Mouse (Mus musculus): ENCODE data around the gene Pigv.

Gene Pigv

DNA sequence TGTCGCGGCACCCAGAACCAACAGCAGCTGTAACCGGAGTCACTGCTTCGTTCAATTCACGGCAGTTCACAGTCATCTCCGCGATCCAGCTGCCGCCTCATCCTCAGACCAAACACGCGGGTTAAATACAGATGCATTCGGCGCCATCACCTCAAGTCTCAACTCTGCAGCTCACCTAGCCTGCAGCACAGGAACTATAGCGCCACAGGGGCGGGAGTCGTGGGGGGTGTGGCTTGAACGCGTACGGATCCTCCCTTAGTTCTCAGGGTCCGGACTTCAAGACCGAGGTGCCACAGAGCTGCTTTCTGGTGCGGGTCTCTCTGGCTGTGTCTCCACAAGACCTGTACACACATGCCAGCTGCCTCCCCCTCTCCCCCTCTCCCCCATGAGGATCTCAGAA, 26.8 kb downstream of the Pigv start:
- no peak for DNase-seq (ENCODE audit: low read depth, low spot score)

DNA sequence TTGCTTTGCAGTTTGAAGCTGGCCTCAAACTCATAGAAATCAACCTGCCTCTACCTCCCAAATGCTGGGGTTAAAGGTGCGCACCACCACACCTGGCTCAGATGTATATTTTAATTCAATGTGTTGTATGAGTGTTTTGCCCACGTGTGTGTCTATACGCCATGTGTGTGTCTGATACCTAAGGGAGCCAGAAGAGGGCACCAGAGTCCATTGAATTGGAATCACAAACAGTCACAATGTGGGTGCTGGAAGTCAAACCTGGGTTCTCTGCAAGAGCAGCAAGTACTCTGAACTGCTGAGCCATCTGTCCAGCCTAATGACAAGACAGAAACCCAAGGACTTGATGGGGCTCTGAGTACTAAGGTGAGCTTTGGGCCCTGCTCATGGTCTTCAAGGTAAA, 27.3 kb downstream of the Pigv start:
- DNase-seq (ENCODE audit: low read depth, low spot score), result peak; percentile 32

DNA sequence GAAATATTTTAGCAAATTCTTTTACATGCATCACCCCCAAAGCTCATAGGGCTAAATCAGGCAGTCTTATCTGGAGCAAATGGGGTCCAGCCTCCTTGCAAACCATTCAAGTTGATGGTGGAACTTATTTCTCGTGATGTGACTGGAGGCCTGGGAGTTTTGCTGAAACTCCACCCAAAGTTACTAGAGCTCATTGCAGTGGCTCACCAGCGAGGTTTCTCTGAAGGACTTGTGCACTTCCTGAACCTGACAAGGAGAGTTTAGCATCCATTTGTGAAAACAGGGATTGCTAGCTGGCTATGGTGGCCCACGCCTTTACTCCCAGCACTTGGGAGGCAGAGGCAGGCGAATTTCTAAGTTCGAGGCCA, 38.4 kb downstream of the Pigv start:
- DNase-seq (ENCODE audit: low read depth, low spot score), result no peak

DNA sequence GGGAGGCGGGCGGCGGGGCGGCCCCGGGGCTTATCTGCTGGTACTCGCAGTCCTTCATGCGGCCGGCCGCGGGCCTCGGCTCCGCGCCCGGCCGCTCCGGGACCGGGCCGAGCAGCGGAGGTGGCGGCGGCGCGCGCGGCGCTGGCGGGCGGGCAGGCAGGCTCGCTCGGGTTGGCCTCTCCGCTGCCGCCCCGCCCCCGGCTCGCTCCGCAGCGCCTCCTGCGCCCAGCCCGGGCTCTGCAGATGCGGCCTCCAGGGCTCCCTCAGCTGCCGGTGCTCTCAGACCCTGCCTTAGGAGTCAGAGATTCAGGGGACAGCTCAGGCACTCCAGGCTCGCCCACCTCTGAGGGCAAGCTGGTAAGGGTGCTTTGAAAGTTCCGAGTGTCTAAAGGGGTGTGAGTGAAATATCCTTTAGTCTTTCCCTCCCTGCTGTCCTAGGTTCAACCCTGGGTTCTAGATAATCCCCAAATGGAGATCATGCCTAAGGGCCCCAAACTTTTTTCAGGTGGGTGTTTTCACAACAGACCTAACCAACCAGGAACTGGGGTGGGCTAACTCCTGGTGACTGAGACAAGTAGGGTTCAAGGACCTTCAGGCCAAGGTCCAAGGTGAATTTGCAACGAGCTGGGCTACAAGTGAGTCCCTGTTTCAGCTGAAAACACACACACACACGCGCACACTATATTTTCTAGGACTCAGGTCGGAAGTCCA, 39.0 kb downstream of the Pigv start:
- peak; percentile 94 for DNase-seq (ENCODE audit: low read depth, low spot score)

DNA sequence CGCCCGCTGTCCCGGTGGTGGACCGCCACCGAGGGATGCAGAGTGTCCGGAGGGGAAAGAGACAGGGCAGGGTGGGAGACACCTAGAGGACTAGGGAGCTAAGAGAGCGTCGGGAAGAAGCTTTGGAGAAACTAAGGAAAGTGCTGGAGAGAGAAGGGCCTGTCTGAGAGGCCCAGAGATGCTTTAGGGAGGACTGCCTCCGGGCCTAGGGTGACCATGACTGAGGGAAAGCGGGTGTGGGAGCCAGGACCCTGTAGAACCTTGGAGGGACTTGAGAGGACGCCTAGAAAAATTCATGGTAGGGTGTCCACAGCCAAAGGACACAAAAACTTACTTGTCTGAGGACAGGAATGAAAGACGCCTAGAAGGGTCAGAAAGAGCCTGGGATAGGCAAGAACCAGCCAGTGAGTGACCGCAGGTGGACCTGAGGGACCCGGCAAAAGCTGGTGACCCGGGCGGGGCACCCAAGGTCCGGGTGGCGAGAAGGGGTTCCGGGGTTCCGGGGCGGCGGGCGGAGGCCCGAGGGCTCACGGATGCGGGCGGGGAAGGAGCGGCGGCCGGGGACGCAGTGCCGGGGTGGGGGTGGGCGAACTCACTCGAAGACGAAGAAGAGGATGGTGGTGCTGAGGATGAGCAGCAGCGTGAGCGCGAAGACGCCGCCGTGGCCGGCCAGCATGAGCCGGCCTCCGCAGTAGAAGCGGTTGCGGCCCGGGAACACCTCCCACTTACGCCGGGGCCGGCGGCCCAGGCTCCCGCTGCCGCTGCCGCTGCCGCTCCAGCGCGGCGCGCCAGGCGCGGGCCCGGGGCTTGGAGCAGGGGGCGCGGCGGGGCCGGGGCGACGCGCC, 39.7 kb downstream of the Pigv start:
- DNase-seq (ENCODE audit: low read depth, low spot score), result peak; percentile 66

DNA sequence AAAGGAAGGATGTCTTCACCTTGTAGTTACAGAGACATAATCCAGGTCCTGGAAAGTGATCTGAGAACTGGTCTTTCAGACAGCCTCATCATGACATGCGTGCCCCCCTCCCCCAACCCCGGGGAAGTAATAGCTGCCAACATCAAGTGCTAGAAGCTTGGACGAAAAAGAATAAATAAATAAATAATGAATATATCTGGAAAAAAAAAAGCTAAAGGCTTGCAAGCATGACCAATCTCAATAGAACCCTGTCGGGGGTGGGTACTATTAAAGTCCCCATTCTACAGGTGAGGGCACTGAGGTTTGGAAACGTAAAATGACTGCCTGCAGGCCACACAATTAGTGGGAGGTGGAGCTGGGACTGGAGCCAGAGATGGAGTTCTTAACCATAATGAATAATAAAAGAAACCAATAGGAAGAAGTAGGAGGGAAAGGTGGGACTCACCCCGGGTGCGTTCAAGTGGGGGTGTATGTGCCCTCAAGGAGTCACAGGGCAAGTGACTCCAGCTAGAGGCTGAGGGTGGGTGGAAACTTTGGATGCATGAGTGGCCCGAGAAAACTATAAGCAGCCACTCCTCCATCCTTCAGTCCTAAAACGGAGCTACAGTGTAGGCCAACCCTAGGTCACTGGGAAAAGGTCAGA, 40.6 kb downstream of the Pigv start:
- peak; percentile 55 for DNase-seq (ENCODE audit: low read depth, low spot score)

DNA sequence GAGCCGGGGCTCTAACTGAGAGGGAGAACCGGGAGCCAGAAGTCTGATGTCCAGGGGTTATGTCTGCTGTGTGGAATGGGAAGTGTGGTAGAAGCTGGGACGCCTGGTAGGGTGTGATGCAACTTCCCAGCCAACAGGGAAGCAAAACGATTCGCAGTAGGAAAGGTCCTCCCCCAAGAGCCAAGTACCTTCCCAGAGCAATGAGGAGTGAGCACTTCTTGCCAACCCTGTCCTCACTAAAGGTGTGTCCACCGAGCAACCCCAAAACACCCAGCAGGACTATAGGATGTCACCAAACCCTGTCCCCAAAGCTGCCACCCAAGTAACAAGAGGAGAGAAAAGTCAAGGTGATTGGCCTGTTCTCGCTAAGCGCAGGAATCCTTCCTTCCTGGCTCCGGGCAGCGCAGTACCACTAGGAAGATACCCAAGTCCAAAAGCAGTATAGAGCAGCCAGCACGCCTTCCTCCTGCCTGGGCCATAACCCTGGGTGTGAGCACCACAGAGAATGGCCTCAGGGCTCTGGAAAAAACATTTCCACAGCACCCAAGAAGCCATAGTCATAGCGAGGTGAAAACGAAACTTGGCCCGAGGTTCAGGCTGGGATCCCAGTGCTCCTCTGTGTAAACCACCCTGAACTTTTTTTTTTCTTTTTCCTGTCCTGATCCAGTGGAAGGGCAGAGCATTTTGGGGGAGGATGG, 41.2 kb downstream of the Pigv start:
- peak; percentile 60 for DNase-seq (ENCODE audit: low read depth, low spot score)

DNA sequence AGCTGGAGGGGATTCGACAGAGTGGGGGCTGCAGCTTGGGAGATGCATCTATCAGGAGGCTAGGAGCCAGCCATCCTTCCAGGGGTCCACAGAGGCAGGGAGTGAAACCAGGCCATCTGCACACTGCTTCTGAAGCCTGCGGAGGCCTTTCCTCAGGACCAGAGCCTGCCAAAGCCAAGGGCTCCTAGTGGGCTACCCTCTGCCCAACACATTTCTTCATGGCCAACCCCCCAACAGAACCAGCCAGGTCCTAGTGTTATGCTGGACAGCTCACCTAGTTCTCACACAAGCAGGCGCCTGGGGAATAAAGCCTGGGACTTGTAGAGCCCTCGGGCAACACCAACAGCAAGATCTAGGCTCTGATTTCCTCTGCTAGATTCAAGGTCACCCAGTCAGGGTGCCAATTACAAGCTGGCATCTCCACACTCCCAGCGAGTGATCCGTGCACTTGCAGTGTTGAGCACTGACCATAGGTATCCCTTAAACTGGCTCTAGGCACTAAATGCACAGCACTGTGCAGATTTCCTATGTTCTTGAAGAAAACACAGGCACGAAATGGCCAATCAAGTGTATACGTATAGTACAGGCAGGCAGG, 42.0 kb downstream of the Pigv start:
- DNase-seq (ENCODE audit: low read depth, low spot score), result no peak

DNA sequence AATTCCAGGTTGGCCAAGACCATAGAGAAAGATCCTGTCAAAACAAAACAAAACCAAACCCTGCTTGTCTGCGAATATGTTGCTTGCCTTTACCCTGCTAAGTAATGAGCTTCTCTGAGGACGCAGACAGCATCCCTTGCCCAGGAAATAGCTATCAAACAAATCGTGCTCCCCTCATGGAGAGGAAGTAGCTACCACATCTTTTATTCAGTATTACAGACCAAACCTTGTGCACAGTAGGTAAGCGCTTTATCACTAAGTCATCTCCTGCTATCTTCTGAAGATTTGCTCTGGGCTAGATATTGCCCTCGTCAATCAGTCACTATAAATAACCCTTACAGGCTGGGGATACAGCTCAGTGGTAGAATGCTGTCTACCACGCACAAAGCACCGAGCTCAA, 43.3 kb downstream of the Pigv start:
- peak; percentile 68 for DNase-seq (ENCODE audit: low read depth, low spot score)

DNA sequence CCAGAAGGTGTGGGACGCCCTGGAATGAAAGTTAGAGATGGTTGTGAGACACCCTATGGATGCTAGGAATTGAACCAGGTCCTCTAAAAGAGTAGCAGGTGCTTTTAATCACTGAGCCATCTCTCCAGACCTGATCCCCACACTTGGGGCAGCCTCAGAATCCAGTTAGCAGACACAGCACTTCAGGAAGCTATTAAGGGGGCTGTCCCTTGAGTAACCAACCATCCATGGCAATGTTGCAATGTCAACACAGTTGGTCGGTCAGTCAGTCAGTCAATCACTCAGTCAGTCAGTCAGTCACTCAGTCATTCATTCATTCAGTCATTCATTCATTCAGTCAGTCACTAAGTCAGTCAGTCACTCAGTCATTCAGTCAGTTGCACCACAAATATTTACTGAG, 43.9 kb downstream of the Pigv start:
- DNase-seq (ENCODE audit: low read depth, low spot score), result no peak

DNA sequence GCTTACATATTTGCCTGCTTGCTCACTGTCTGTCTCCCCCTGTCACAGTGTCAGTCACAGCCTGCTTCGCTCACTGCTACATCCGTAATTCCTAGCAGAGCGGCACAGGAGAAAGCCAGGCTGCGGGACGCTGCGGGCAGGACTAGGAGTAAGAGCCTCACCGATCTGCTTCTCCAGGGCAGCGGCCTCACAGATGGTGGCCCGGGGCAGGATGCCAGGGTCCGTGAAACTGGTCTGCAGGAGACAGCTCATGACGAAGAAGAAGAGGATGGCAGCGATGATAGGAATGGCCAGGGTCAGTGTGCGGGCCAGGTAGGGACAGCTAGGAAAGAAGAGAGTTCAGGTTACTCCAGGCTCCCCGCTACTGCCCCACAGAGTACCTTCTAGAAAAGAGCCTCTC, 45.4 kb downstream of the Pigv start:
- DNase-seq (ENCODE audit: low read depth, low spot score), result no peak

DNA sequence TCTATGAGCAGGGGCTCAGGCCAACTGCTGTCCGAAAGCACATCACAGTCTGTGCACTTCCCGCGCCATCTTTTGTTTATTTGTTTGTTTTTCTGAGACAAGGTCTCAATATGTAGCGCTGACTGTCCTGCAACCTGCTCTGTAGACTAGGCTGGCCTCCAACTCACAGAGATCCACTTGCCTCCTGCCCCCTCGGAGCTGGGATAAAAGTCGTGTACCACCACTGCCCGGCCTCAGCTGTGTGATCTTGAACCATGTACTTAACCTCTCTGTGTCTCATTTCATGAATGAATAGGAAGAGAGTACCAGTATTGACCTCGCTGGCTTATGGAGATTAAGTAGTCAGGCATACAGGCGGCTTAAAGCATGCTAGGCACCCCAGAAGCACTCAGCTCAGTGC, 45.8 kb downstream of the Pigv start:
- no peak for DNase-seq (ENCODE audit: low read depth, low spot score)

DNA sequence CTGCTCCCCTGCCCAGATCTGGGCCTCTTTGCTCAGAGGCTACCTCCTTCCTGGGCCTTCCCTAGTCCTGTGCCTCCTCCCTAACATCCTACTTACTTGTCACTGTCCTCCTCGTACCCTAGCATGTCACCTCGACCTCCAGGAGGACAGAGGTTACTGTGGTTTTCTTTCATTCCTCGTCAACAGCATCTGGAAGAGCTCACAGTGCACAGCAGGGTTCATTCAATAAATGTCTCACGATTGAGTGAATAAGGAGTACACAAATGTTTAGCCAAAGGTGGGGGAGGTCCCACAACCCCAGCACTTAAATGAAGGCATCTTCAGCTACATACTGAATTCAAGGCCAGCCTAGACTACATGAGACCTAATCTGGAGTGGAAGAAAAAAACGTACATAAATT, 46.2 kb downstream of the Pigv start:
- no peak for DNase-seq (ENCODE audit: low read depth, low spot score)

DNA sequence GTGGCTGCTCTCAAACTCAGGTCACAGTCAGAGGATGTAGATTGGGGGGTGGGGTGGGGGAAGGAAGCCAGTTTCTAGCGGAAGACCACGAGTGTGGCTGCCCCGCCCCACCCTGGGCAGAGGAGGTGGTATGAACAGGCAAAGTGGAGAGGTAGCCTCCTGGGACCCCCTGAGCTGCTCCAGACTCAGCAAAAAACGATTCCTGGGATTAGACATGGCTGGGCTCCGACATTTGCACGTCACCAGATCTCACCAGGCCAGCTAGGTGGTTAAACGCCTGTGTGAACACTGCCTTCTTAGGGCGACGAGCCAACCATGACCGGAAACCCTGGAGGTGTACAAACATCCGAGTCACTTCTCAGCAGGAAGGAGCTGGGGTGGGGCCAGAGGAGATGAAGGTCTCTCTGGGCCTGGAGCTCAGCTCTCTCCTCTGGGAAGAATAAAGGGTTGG, 46.8 kb downstream of the Pigv start:
- peak; percentile 84 for DNase-seq (ENCODE audit: low read depth, low spot score)

DNA sequence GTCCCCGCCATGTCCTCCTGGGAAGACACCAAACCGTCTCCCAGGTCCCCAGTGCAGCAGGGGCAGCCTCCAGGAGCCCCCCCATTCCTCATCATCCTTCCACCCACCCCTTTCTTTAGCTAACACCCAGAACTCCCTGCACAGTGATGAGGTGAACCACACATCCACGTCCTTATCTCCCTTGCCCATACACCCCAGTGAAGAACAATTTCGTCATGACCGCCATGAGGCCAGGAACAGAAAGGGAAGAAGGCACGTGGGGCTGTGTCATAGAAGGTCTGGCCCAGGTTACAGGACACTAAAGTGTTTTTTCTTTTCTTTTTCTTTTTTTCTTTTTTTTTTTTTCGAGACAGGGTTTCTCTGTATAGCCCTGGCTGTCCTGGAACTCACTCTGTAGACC, 47.6 kb downstream of the Pigv start:
- peak; percentile 43 for DNase-seq (ENCODE audit: low read depth, low spot score)

DNA sequence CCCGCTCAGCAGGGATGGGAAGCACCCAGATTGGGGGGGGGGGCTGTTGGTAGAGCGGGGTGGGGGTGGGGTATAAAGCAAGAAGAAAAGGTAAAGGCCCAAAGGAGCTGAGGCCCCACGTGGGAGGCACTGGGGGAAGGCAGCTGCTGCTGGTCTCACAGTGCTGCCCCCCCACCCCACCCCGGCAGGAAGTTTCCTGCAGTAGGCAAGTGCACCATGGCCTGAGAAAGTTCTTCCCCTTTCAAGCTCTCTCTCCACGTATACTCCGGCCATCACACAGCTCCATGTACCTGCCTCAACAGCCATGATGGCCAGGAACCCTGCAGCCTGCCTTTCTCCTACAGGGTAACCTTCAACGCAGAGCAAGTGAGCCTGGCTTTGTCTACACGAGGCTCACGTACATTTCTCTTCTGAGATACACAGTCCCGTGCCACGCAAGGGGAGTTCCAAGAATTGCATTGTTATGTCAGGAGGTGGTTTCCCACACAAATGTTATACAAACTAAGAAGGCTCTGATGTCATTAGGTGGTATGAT, 50.2 kb downstream of the Pigv start:
- DNase-seq (ENCODE audit: low read depth, low spot score), result peak; percentile 91

DNA sequence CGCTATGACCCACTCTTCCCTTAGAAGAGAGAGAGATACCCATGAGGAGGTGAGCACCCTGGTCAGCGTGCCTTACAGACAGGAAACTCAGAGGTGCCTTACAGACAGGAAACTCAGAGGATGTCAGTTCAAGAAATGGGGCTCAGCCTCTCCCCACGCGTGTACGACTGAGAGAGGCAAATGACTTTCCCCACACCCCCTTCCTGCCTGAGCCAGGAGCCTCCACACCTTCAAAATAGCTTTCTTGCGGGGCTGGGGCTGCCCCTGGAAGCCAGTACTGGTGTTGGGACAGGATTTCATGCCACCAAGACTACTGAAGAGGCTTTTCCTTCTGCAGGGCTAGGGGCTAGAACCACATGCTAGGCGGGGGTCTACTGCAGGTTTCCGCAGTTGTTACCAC, 51.8 kb downstream of the Pigv start:
- peak; percentile 87 for DNase-seq (ENCODE audit: low read depth, low spot score)

DNA sequence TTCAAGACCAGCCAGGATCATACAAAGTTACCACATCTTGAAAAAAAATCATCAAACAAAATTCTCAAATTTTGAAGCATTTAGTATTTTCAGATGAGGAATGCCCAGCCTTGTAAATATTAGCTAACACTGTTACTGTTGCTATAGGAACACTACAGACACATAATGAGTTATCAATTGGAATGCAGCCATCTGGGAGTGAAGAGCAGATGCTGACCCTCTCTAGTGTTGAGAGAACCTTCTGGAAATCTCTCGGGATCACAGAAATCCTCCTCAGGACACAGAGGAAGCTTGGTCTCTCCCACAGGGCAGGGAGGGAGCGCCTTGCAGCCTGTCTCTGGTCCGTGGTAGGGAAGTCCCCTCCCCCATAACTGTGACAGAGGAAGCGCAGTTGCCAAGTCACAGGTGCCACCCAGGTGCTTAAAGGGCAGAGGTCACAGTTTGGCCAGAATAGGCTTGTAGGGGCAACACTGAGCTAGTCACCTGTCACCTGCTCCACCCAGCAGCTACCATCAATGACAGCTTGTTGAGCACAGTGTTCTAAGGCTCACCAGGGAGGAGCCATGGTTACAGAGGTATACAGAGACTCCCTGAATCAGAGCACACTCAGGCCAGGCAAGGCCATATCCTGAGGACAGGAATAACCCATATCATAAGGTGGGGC, 52.8 kb downstream of the Pigv start:
- peak; percentile 70 for DNase-seq (ENCODE audit: low read depth, low spot score)

DNA sequence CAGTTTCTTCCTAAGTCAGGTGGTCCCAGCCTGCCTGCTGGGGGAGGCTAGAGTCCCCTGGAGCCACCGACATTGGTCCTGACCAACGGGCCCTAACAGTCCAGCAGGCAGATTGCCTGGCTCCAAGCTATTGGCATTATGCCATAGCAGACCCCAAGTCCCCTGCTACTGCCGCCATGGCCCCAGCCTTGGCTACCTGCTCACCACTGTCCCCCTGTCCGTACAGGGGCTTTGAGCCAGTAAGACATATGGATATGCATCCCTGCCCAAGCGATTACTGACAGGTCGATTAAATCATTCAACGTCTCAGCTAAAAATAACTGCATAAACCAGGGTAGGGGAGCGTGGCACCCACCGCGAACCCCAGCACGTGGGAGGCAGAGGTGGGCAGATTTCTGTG, 54.5 kb downstream of the Pigv start:
- no peak for DNase-seq (ENCODE audit: low read depth, low spot score)

DNA sequence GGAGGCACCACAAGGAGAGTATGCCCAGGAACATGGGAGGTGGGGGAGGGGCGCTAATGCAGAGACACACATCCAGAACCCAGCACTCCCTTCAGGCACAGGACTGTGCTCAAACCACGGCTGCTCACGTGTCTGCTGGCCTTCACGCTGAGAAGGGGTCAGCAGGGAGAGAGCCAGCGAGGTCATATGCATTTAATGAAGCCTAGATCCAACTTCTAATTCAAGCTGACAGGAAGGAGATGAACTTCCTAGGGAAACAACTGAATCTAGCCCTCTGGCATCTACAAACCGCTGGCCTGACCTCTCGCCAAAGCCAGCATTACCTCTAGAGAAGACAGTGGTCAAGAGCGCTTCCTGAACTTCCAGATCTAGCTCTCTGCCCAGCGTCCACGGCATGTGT, 57.0 kb downstream of the Pigv start:
- no peak for DNase-seq (ENCODE audit: low read depth, low spot score)

DNA sequence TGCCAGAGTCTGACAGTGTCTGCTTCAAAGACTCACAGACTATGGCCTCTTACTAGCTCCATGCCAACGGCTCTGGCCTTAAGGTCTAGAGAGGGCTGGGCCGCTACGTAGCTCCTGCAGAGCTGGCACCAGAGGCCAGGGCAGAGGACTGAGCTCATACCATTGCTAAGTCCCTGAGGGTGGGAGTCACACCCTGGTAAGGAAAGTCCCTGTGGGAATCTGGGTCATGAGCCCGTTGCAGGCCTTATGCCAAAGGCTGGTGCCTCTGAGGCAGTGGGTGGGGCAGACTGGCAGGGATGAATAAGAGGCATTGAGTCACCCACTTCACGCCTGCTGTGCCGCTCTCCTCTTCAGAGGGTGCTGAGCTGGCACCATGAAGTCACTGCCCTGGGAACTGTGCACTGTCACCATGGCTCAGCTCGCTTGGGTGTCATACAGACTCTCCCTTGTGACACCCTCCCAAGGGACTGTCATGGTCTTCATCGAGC, 58.1 kb downstream of the Pigv start:
- DNase-seq (ENCODE audit: low read depth, low spot score), result no peak

Data from CD4-positive, CD25-positive, alpha-beta regulatory T cell, adult 2 months (primary cell).